Mouse (Mus musculus) macrophage (primary cell): Measurements from ENCODE around the gene Krtap14. TPM values are rescaled to one million over a fixed set of nuclear protein-coding genes. Genes with fewer than 3 reads are reported as not detected.

ENCODE experiments used
- polyA plus RNA-seq: library from polyadenylated mRNA; stranded (reverse); fragments of 250-400 nt; gene quantifications from 3 replicates; pipeline ENCODE4 v1.2.4, GENCODE M21; 2018; ENCODE audit warnings: inconsistent platforms

The Krtap14 gene
- polyA plus RNA-seq, 1 experiment from 2014 or later = not detected

Other genes starting within 250 kb of the Krtap14 start
- gene Krtap24-1, start 213.9 kb downstream of the Krtap14 start, polyA plus RNA-seq = not detected in 3 replicates
- gene 2310079G19Rik, start 198.5 kb downstream of the Krtap14 start, polyA plus RNA-seq = not detected in 3 replicates
- not detected in 3 replicates for gene Krtap26-1, start 178.3 kb downstream of the Krtap14 start, polyA plus RNA-seq
- gene Krtap27-1, start 154.5 kb downstream of the Krtap14 start, polyA plus RNA-seq = not detected in 3 replicates
- gene 2310061N02Rik, start 118.2 kb downstream of the Krtap14 start, polyA plus RNA-seq = not detected in 3 replicates
- gene Krtap13-1, start 97.3 kb downstream of the Krtap14 start, polyA plus RNA-seq = not detected in 3 replicates
- gene Krtap13, start 74.5 kb downstream of the Krtap14 start, polyA plus RNA-seq = not detected in 3 replicates
- gene 2310034C09Rik, start 67.3 kb downstream of the Krtap14 start, polyA plus RNA-seq = not detected in 3 replicates
- gene 2310057N15Rik, start 51.9 kb downstream of the Krtap14 start, polyA plus RNA-seq = not detected in 3 replicates
- gene Gm5965, start 48.2 kb downstream of the Krtap14 start, polyA plus RNA-seq = not detected in 3 replicates
- not detected in 3 replicates for gene Gm20741, start 13.9 kb downstream of the Krtap14 start, polyA plus RNA-seq
- gene Krtap15, start 5.9 kb downstream of the Krtap14 start, polyA plus RNA-seq = not detected in 3 replicates
- gene Krtap19-1, start 43.3 kb upstream of the Krtap14 start, polyA plus RNA-seq = not detected in 3 replicates
- not detected in 3 replicates for gene Krtap19-2, start 48.1 kb upstream of the Krtap14 start, polyA plus RNA-seq
- not detected in 3 replicates for gene Krtap19-3, start 51.9 kb upstream of the Krtap14 start, polyA plus RNA-seq
- not detected in 3 replicates for gene Krtap19-4, start 58.9 kb upstream of the Krtap14 start, polyA plus RNA-seq
- gene Krtap19-5, start 70.3 kb upstream of the Krtap14 start, polyA plus RNA-seq = not detected in 3 replicates
- not detected in 3 replicates for gene Krtap19-9b, start 106.1 kb upstream of the Krtap14 start, polyA plus RNA-seq
- not detected in 3 replicates for gene Krtap16-3, start 136.7 kb upstream of the Krtap14 start, polyA plus RNA-seq
- gene Krtap22-2, start 184.6 kb upstream of the Krtap14 start, polyA plus RNA-seq = not detected in 3 replicates
- gene Gm10229, start 189.1 kb upstream of the Krtap14 start, polyA plus RNA-seq = not detected in 3 replicates
- gene Krtap6-1, start 205.6 kb upstream of the Krtap14 start, polyA plus RNA-seq = not detected in 3 replicates
- not detected in 3 replicates for gene Gm10228, start 215.3 kb upstream of the Krtap14 start, polyA plus RNA-seq
- gene Krtap6-5, start 221.7 kb upstream of the Krtap14 start, polyA plus RNA-seq = not detected in 3 replicates
- gene 1110025L11Rik, start 237.9 kb upstream of the Krtap14 start, polyA plus RNA-seq = not detected in 3 replicates